Mouse (Mus musculus) liver, adult 2 months (tissue): ENCODE data around the gene Hist2h2be. TPM values are rescaled to one million over a fixed set of nuclear protein-coding genes. Genes with fewer than 3 reads are reported as not detected.
"Not testable (repeated sequence)": the region's sequence is repeated elsewhere in the genome, so short reads cannot be mapped to it uniquely, and the experiment has no call there.

Experiments
- DNase-seq: peaks from one replicate; pipeline ENCODE4 v3.0.0-alpha.2; 2011; ENCODE audit warnings: low read depth, low spot score; ENCODE audit errors: extremely low read depth
- H3K27ac ChIP-seq: fragments of 200-500 bp; replicated peaks from 2 replicates; pipeline ENCODE4 v1.5.1; 2012; ENCODE audit warnings: low read depth, mild to moderate bottlenecking, control low read depth, inconsistent platforms, low read length; ENCODE audit not compliant: insufficient read depth
- H3K27me3 ChIP-seq: fragments of 200-500 bp; 2 replicates; pipeline ENCODE4 v1.6.1; 2012; ENCODE audit warnings: mild to moderate bottlenecking, moderate library complexity, low read length, inconsistent platforms; ENCODE audit not compliant: control insufficient read depth, insufficient read depth
- H3K36me3 ChIP-seq: fragments of 200-500 bp; 2 replicates; pipeline ENCODE4 v1.6.1; 2012; ENCODE audit warnings: low read length, inconsistent platforms; ENCODE audit not compliant: control insufficient read depth, insufficient read depth
- H3K4me1 ChIP-seq: fragments of 200-500 bp; 2 replicates; pipeline ENCODE4 v1.6.1; 2011; ENCODE audit warnings: low read length; ENCODE audit not compliant: control insufficient read depth, insufficient read depth
- H3K4me3 ChIP-seq: fragments of 200-500 bp; 2 replicates; pipeline ENCODE4 v1.5.1; 2011; ENCODE audit warnings: low read depth, mild to moderate bottlenecking, control low read depth, low read length, moderate library complexity; ENCODE audit not compliant: insufficient read depth
- H3K79me2 ChIP-seq: fragments of 200-500 bp; 2 replicates; pipeline ENCODE4 v1.6.1; 2012; ENCODE audit warnings: inconsistent platforms, mild to moderate bottlenecking, low read length, moderate library complexity; ENCODE audit not compliant: control insufficient read depth, insufficient read depth
- H3K9ac ChIP-seq: fragments of 200-500 bp; 2 replicates; pipeline ENCODE4 v1.6.1; 2012; ENCODE audit warnings: low read depth, mild to moderate bottlenecking, control low read depth, inconsistent platforms, low read length
- CTCF ChIP-seq: fragments of 200-500 bp; IDR thresholded peaks from 2 replicates; pipeline ENCODE4 v1.5.1; 2011; ENCODE audit warnings: low read depth, low read length, control low read depth
- POLR2A ChIP-seq: fragments of 200-500 bp; IDR thresholded peaks from 2 replicates; pipeline ENCODE4 v1.6.1; 2011; ENCODE audit warnings: low read length, control low read depth; ENCODE audit not compliant: insufficient read depth; ENCODE audit errors: extremely low read depth
- WGBS: fragments of 180-500 bp; shearing (Covaris S2); methylation state at CpG from one replicate; pipeline ENCODE4 v1.1.7; 2018; 5-methylcytosine and 5-hydroxymethylcytosine counted together
- polyA plus RNA-seq: library from polyadenylated mRNA; depleted of rRNA; stranded (reverse); fragments of >200 nt; gene quantifications from 2 replicates; pipeline ENCODE4 v1.2.3, GENCODE M21; 2012
- total RNA-seq: library from RNA; depleted of rRNA; stranded (reverse); fragments of >200 nt; gene quantifications from 2 replicates; pipeline ENCODE4 v1.2.3, GENCODE M21; 2014

Gene Hist2h2be
- total and polyA plus RNA-seq, 2 experiments, result 1.4 to 2.9 TPM

DNA sequence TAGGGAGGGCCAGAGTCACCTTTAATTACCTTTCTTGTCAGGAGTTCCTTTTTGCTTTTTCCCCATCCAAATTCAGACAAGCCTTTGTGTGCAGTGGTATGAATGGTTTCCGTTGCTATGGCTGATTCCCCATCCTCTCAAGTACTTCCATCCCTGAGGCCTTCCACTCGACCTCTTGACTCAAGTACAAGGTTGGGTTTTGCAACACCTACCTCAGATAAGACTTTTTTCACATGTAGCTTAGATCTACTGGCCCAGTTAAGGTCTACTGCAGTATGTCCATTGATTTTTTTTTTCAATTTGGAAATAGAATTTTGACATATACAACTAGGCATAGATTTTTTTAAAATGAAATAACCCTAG lies 10.8 kb downstream of the Hist2h2be start:
- no peaks in the 10 kb centered on the region for H3K27me3 ChIP-seq
- 52% methylated on average over 2 of the region's 2 CpGs for WGBS
- no peak overlapping the region for H3K9ac ChIP-seq

DNA sequence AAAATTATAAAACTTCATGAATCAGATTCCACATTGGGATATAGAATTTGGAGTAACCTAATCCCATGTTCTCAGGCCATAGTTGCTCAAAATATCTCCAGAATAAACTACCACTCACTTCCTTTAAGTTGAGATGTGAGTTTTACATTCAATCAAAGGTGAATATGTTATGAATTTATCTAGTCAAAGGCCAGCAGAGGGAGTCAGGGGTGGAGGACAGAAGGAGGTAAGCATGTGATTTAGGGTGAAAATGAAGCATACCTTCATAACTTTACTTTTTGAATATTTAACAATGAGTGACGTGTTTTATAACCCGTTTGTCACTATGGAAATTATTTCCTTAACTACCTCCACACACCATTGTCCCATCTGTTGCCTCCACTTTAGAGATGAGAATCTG lies 14.0 kb downstream of the Hist2h2be start:
- Histone ChIP-seq H3K27me3 (no peaks in the 10 kb centered on the region), H3K4me3 (no peak overlapping the region), H3K79me2 (no peaks in the 10 kb centered on the region), H3K4me1 (peaks cover 5% of the 10 kb centered on the region; the same call in 1 of the 2 replicates), H3K9ac (no peak overlapping the region), H3K36me3 (no peaks in the 10 kb centered on the region), H3K27ac (no peak overlapping the region)
- no peak for DNase-seq
- 94% methylated on average over 2 of the region's 2 CpGs for WGBS
- TF ChIP-seq CTCF, result no peak
- no peak for TF ChIP-seq POLR2A

More for the DNA sequence above, 10.8 kb downstream of the Hist2h2be start:
- Histone ChIP-seq H3K4me3 (no peak overlapping the region), H3K4me1 (no peaks in the 10 kb centered on the region), H3K36me3 (no peaks in the 10 kb centered on the region), H3K79me2 (no peaks in the 10 kb centered on the region), H3K27ac (no peak overlapping the region)
- no peak for DNase-seq
- TF ChIP-seq POLR2A, result no peak
- TF ChIP-seq CTCF, result no peak

DNA sequence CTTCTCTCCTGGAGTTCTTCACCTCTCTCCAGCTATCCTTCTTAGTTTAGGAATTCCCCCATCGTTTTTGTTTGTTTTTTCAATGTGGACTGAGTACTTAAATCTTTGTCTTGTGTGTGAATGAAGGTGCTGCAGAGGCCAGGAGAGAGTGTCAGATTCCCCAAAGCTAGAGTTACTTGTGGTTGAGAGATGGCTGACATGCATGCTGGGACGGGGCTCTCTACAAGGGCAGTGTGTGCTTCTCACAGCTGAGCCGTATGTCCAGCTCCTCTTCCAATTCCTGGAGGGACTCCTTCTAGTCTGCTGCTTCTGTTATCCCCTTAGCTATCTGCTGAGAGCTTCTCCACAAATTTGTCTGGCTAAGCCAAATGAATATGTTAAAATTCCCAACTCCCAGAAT lies 14.9 kb downstream of the Hist2h2be start:
- no peaks in the 10 kb centered on the region for H3K27me3 ChIP-seq
- no peak overlapping the region for H3K27ac ChIP-seq
- no peaks in the 10 kb centered on the region for H3K79me2 ChIP-seq
- no peak overlapping the region for H3K9ac ChIP-seq
- no peak overlapping the region for H3K4me3 ChIP-seq
- H3K36me3 ChIP-seq, result no peaks in the 10 kb centered on the region
- H3K4me1 ChIP-seq, result peaks cover 5% of the 10 kb centered on the region; the same call in 1 of the 2 replicates
- no peak for TF ChIP-seq CTCF
- TF ChIP-seq POLR2A, result no peak
- 75% methylated on average over 3 of the region's 3 CpGs for WGBS
- no peak for DNase-seq

DNA sequence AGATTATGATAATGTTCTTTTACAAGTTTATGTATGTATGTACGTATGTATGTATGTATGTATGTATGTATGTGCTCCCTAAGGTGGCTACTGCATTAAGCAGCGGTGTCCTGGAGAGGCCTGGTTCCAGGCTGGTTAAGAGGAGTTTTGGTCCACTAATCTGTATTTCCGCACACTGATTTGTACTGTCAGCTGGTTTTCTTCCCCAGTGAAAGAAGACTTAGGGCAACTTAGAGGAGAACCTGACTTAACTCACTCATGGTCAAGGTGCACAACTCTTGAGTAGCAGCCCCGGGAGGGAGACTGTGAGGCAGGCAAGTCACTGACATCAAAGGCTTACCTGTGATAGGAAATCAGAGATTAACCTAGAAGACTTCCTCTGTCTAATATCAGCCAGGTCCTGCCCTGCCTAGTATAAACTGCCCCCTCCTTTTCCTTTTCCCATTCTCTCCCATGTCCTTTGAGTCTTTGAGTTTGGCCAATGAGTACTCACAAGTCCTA lies 16.0 kb downstream of the Hist2h2be start:
- WGBS, result 86% methylated on average over 4 of the region's 4 CpGs
- no peak for DNase-seq
- TF ChIP-seq POLR2A, result no peak
- Histone ChIP-seq H3K27ac (no peak overlapping the region), H3K4me3 (no peak overlapping the region), H3K79me2 (no peaks in the 10 kb centered on the region), H3K9ac (no peak overlapping the region), H3K27me3 (no peaks in the 10 kb centered on the region), H3K4me1 (peaks cover 5% of the 10 kb centered on the region; the same call in 1 of the 2 replicates), H3K36me3 (no peaks in the 10 kb centered on the region)

DNA sequence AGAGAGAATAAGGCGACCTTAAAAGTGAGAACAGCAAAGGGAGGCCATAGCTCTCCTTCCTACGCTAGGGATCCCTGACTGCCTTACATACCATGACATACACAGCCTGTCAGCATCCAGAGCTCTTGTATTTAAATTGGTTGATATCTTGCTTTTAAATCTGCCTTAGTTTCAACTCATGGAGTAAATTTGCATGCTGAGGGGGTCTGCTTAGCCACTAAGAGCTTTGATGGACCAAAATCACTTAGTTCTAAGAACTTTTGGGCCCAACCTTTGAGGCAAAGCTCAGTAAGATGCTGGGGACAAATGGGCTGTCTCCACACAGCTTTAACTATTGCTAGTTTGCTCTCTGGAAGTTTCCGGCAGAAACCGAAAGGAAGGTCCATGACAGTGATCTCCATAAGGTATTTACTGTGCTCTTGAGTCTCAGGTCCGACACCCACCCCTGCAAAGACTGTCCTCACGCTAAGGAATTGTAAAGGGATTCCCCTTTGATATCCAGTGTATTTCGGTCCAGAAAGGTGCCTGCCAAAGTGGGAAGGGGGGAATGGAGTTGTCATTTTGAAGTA lies 16.5 kb downstream of the Hist2h2be start:
- no peaks in the 10 kb centered on the region for H3K79me2 ChIP-seq
- TF ChIP-seq CTCF (no peak), POLR2A (no peak)
- H3K27ac ChIP-seq, result no peak overlapping the region
- no peak overlapping the region for H3K9ac ChIP-seq
- 82% methylated on average over 7 of the region's 7 CpGs for WGBS
- no peaks in the 10 kb centered on the region for H3K27me3 ChIP-seq
- H3K4me1 ChIP-seq, result peaks cover 5% of the 10 kb centered on the region; the same call in 1 of the 2 replicates
- H3K4me3 ChIP-seq, result no peak overlapping the region
- no peaks in the 10 kb centered on the region for H3K36me3 ChIP-seq
- no peak for DNase-seq

DNA sequence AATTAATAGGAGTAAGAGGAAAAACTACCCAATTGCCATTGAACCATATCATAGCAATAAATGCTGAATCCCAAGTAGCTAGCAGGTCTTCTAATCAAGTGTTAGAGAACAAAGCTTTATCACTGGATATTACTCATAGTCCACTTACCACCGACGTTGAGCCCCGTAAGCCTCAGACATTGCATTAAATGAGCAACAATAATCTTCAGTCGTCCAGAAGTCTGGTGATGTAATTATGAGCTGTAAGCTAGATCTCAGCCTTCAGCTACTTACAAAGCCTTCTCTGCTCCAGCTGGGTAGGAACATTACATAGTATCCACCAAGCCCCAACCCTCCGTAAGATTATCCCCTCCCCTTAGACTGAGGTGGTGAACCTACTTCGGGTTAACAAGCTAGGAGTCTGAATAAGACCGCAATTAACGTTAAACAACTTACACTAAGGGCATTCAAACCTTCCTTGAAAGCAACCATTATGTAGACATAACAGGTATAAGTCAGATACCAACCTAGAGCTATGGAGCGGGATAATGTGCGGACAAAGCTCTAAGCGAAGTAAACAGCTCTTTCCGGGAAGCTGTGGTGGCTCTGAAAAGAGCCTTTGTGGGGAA lies 17.1 kb downstream of the Hist2h2be start:
- Histone ChIP-seq H3K36me3 (no peaks in the 10 kb centered on the region), H3K27me3 (no peaks in the 10 kb centered on the region), H3K4me1 (peaks cover 5% of the 10 kb centered on the region; the same call in 1 of the 2 replicates), H3K27ac (no peak overlapping the region), H3K9ac (no peak overlapping the region), H3K79me2 (no peaks in the 10 kb centered on the region), H3K4me3 (no peak overlapping the region)
- no peak for TF ChIP-seq CTCF
- TF ChIP-seq POLR2A, result no peak
- 27% methylated on average over 12 of the region's 12 CpGs for WGBS
- DNase-seq, result no peak

DNA sequence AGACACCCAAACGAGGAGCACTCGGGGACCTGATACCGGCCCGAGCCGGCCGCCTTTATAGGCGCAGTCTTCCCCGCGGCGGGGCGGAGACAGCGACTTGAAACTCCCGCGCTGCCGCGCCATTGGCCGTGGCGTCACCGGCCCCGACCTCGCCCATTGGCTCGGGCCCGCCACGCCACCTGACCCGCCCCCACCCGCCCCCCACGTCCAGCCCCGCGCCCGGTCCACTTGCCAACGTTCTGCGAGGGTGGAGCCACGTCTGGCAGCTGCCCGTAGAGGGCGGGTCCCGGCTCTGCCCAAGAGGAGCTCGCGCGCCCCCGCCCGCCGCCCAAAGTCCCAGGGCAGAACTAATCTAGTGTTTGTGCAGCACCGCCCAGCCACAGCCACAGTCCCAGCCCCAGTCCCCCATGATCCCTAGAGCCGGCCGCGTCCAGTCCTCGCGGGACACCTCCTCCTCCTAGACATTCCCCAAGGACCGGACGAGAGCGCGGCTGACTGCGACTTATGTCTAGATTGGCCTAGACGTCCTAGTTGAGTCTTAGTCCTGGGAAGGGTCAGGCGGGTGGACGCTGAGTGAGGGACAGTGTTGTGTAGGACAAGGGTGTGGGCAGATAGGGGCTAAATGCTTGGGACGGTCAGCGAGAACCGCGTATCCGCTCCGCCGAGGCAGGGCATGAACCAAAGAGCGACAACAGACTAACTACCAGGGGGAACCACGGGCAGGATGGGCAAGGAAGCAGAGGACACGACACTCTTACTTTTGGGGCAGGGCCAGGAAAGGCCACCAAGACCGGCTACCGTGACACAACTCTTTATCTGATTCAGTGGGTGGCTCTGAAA lies 18.3 kb downstream of the Hist2h2be start, which contains the start of gene Hist2h3c2:
Gene Hist2h3c2 (minus strand): TSS at position 174 of the 840 bp plus-strand sequence.
- not testable (repeated sequence) for H3K27me3 ChIP-seq, DNase-seq, H3K36me3 ChIP-seq, H3K79me2 ChIP-seq, H3K4me1 ChIP-seq
- Histone ChIP-seq H3K9ac (peak within 1 kb of the TSS; percentile 88), H3K4me3 (peak within 1 kb of the TSS; percentile 83), H3K27ac (peak within 1 kb of the TSS; percentile 87)
- WGBS, result under 1% methylated on average over 21 of the region's 68 CpGs
